Mouse (Mus musculus) R1 (cell line): ENCODE data around the gene Creld1.

Source experiments
- DNase-seq: peaks from one replicate; pipeline ENCODE4 v3.0.0-alpha.2; 2018; ENCODE audit warnings: low read depth, low spot score

The Creld1 gene

DNA sequence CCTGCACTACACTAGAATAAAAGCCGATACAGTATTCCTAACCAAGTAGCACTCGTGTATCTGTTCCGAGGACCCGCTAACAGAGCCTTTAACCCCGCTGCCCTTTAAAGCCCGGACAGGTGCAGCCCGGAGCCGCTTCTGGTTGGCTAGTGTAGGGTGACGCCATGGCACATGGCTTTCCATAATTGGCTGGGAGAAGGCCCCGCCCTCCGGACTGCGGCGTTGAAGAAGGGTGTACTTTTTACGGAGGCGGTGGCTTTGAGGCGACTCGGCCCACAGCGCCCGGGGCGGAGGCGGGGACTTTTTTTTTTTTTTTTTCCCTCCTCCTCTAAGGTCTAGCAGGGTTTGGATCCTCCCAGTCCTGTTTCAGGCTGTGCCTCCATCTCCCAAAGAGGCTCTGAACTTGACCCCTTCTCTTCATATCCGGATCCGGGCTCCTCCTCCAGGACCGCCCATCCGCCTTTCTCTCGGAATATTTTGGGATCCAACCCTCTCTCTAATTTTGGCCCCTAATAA, at the start of gene Creld1:
Gene Creld1, plus strand, starts transcription at position 198 of the 516 bp plus-strand sequence.
- DNase-seq: peak; percentile 100

DNA sequence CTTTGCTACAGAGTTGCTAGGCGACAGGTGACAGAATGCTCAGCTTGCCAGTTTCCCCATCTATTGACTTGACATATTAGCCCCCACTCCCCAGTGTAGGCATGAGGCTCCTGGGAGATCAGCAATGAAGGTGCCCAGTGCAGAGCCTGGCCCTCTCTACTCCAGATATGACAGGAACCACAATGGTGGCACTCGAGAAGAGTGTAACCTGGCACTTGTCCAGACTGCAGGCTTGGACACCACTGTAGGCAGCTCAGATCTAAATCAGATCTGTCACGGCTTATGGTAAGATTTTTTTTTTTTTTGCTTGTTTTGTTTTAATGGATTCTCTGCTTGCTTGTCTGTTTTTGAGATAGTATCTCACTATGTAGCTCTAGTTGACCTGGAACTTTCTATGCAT, 49.4 kb upstream of the Creld1 start:
- DNase-seq: no peak

DNA sequence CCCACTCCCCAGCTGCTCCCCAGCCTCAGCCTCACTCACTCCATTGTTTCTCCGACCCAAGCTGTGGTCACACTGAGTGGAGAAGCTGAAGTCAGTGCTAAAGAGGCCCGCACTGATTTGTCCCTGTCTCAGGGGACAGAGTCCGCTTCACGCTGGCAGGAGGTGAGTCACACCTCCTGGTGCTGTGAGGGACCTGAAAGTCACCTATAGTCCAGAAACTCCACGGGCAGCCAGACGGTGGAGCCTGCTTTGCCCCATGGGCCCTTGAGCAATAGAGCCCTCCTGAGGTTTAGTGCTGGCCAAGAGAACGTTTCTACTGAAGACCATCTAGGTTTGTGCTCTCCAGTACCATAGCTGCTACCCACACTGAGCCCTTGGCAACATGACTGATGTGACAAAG, 48.4 kb upstream of the Creld1 start:
- no peak for DNase-seq

- DNase-seq: no peak
These were observed 47.4 kb upstream of the Creld1 start, which contains the start of gene Cidec for GRCm38 (mm10) chr6:113435664-113436205. Gene Cidec, minus strand, starts transcription at chr6:113435760.

DNA sequence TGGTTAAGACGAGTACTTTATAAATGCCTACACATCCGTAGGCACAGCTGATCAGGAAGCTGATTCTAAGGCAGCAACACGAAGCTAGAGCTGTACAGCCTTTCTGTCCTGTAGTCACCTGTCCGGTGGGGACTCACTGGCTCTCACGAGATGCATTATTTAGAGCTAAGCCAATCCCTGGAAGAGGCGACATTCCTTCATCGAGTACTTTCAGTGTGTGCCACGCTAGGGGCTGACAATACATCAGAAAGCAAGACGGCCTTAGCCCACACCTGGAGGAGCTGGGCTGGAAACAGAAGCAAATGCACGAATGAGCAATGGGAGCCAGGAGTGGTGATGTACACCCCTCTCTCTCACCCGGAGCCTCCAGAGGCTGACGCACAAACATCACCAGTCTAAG, 46.0 kb upstream of the Creld1 start:
- DNase-seq: no peak

- peak; percentile 54 for DNase-seq
These were observed 44.2 kb upstream of the Creld1 start for GRCm38 (mm10) chr6:113438721-113439430.

DNA sequence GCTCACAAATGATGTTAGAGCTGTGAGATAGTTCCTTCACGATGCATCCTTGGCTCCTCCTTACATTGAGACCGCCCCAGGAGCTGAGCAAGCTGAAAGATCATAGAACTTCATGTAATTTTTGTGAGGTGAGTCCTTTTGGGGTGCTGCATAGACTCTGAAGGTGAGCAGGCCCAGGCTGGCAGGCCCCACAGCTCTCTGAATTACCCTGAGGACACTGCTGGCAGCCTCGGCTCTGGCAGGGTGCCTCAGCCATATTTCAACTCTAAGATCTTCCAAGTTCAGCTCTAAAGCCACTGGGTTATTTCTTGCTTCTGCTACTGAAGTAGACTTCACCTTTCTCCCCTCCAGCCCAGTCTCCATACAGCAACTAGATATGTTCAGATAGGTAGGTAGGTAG, 42.4 kb upstream of the Creld1 start:
- DNase-seq: no peak

DNA sequence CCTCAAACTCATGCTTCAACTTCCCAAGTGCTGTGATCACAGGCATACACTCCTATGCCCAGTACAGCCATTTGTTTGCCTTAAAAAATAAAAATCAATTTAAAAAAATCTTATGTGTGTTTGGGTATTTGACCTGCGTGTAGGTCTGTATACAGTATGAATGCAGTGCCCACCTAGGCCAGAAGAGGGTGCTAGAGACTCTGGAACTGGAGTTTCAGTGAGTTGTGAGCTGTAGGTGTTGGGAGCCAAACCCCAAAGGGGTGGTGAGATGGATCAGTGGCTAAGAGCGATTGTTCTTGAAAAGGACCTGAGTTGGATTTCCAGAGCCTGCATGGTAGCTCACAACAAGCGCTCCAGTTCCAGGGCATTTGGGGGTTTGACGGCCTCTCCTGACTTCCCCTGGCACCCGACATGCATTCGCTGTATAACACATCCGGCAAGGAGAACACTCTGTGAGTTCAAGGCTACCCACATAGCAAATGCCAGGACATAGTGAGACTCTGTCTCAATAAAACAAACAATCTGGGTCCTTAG, 41.9 kb upstream of the Creld1 start:
- peak; percentile 91 for DNase-seq

DNA sequence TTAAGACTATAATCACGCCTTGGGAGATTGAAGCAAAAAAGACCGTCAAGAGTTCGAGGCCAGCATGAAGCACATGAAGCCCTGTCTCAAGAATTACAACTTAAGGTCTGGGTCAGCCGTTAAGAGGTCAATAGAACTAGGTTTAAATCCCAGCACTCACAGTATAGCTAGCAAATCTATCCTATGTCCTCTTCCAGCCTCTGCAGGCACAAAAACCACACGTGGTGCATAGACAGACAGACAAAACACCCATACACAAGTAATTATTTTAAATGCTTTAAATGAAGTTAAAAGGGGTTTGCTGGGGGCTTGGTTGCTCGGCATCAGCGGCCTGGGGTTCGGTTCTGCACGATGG, 41.0 kb upstream of the Creld1 start:
- DNase-seq: no peak

DNA sequence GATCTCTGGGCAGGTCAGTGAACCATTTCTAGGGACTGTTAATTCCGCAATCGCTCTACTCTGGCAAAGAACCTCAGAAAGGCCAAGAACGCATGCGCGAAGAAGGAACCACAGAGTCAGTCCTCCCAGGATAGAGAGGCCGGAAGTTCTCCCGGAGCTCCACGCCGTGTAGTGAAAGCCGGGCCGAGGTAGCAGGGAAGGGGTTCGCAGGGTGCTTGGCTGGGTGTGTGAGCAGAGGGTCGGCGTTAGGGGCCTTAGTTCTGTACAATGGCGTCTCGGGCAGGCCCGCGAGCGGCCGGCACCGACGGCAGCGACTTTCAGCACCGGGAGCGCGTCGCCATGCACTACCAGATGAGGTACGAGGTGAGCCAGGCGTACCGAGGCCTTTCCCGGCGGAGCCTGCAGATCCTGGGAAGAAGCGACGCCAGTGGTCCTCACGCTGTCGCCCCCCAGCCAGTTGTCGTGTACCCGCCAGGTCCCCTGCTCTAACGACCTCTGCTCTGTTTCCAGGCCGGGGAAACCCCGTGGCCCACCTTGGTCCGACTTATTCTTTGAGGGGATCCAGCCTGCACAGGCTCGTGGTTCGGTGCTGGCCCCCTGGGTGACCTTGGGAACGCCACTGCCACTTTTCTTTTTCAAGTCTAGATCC, 40.5 kb upstream of the Creld1 start, which contains the start of gene Jagn1:
Gene Jagn1, plus strand, starts transcription at position 128 of the 649 bp plus-strand sequence.
- DNase-seq: peak; percentile 97

GRCm38 (mm10) chr6:113443091-113443490, 40.0 kb upstream of the Creld1 start:
- peak; percentile 91 for DNase-seq

GRCm38 (mm10) chr6:113444207-113444965, 38.7 kb upstream of the Creld1 start:
- no peak for DNase-seq

DNA sequence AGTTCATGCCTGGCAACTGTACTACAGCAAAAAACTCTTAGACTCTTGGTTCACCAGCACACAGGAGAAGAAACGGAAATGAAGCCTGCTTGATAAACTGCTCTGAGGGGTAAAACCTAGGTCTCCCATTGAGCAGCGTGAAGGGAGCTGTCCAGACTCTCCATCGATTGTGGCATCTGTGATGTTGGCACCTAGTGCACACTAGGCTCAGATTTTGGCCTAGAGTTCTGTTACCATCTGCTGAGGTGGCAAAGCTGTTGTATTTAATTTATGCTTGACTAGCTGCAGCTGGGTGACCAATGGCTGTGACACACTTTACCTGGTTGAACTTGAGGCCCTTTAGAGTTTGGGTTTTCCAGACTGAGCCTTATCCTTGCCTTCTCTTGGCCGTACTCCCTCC, 35.5 kb upstream of the Creld1 start:
- DNase-seq: no peak

DNA sequence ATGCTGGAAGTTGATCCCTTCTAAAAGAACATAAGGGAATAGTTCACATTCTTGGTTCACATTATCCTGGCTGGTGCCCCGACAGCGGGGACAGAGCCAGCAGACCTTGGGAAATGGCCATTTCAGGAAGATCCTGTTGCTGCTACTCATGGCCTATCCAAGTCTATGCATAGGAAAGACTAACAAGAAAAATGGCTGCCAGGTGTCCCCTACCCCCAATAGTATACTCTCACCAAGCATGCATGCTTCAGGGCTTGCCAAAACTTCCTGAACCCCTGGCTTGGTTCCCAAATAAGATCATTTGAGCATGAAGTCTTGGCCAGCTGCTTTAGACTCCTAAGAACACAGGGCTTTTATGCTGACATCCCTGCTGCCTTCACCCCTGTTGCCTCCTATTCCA, 31.3 kb upstream of the Creld1 start:
- no peak for DNase-seq

DNA sequence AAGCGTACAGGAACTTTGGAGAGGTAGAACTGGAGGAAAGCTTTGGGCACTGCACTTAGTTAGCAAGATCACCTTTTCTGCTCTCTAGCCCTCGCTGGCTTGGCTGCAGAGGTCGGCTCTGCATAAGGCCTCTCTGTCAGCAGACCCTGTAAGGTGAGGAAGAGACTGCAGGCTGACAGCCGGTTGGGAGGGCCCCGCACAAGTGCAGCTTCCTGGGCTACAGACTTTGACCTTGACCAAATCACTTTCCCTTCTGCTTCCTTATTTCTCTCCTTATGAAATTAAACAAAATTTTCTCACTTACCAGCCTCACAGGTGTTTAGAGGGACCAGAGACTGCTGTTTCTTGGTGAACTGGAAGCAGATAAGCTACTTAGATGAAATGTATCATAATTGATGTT, 28.1 kb upstream of the Creld1 start:
- no peak for DNase-seq

DNA sequence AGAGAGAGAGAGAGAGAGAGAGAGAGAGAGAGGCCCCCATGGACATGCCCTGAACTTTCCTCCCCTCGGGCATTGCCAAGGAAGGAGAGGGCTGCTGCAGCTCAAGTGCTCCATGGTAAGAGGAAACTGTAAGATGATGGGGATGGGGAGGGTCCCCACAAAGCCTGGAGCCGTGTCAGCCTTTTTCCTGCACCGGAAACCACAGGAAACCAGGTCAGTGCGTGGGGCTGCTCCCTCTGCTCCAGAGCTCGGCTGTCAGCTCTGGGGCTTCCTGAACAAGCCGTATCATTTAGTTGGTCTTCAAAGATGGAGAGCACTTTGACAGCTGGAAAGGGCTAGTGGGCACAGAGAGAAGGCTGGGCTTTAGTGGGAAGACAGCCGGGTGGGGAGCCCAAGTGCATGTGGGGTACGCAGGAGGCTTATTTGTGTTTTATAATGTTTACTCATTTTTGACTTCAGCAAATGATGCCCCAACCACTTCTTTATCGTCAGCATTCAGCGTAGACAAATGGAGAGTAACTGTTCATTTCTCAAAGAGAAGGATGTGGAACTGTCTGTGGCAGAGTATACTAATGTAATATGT, 25.1 kb upstream of the Creld1 start, which contains the start of gene Il17re:
Gene Il17re, plus strand, starts transcription at position 533 of the 583 bp plus-strand sequence.
- DNase-seq: no peak

DNA sequence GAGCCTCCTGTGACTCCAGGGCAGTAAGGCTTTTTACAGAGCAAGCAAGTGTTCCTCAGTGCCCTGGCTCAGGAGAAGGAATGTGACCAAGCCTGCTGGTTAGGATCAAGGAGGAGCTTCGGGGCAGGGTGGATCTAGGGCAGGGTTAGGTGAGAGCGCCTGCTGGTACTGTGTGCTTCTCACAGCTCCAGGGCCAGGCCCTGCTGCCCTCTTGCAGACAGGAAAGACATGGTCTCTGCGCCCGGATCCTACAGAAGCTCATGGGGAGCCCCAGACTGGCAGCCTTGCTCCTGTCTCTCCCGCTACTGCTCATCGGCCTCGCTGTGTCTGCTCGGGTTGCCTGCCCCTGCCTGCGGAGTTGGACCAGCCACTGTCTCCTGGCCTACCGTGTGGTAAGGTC, 24.5 kb upstream of the Creld1 start:
- peak; percentile 50 for DNase-seq

DNA sequence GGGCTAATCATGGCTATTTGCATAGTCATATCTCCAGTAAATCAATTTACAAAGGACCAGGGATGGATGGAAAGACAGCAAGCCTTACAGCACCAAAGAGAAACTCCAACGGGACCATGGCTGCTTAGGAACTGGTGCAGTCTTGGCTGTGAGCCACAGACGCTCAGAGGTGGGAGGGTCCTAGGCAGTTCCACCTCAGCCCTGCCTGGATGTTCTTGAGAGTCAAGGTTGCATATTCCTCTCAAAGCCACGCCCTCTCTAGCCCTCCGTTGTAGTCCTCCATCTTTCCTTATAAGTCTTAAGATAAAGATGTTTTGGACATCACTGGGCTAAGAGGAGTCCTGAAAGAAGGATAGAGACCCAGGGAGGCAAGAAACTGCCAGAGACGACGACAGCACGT, 19.1 kb upstream of the Creld1 start:
- peak; percentile 45 for DNase-seq

- no peak for DNase-seq
These were observed 17.5 kb upstream of the Creld1 start for GRCm38 (mm10) chr6:113465602-113466001.

DNA sequence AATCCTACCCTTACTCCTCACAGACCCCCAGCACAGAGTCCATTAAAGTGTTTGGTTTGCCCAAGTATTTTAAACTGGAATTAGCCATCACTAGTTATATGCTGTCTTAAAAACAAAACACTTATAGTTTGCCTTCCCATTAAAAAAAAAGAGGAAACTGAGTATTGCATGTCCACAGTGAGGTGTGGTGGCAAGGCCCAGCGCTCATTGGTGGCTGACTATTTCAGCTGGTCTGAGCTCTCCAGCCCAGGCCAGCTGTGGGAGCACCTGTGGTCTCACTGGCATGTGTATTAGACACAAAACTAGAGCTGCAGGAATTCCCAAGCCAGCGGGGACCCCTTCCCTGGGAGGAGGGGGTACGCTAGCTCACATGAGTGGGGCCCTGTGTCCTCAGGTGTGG, 14.6 kb upstream of the Creld1 start:
- DNase-seq: no peak

DNA sequence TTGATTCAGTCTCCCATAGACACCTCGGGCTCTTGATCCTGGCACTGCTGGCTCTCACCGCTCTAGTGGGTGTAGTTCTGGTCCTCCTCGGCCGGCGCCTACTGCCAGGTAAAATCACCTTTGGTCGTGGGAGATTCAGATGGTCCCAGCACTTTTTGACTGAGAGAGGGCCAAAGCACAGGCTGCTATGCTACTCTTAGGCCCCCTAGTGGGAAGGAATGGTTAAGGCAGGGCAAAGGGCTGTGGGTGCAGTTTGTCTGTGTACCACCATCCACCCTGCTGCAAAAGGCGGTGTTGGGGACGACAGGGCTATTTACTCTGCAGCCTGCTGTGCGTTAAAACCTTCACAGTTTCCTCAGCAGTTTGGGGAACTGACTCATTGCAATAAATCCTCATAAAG, 14.1 kb upstream of the Creld1 start:
- DNase-seq: peak; percentile 90
